Mouse (Mus musculus) small intestine, adult 2 months (tissue): ENCODE measurements around the gene Agap1.

Experiments
- CTCF ChIP-seq: fragments of 200-500 bp; IDR thresholded peaks from 2 replicates; pipeline ENCODE4 v1.5.1; 2012; ENCODE audit warnings: low read depth, mild to moderate bottlenecking, control low read depth, inconsistent platforms, low read length, moderate library complexity, mixed read lengths; ENCODE audit not compliant: insufficient replicate concordance, insufficient read length; ENCODE audit errors: extremely low read depth
- POLR2A ChIP-seq: fragments of 200-500 bp; IDR thresholded peaks from 2 replicates; pipeline ENCODE4 v1.6.1; 2012; ENCODE audit warnings: low read depth, mild to moderate bottlenecking, control low read depth, inconsistent platforms, low read length, moderate library complexity

DNA sequence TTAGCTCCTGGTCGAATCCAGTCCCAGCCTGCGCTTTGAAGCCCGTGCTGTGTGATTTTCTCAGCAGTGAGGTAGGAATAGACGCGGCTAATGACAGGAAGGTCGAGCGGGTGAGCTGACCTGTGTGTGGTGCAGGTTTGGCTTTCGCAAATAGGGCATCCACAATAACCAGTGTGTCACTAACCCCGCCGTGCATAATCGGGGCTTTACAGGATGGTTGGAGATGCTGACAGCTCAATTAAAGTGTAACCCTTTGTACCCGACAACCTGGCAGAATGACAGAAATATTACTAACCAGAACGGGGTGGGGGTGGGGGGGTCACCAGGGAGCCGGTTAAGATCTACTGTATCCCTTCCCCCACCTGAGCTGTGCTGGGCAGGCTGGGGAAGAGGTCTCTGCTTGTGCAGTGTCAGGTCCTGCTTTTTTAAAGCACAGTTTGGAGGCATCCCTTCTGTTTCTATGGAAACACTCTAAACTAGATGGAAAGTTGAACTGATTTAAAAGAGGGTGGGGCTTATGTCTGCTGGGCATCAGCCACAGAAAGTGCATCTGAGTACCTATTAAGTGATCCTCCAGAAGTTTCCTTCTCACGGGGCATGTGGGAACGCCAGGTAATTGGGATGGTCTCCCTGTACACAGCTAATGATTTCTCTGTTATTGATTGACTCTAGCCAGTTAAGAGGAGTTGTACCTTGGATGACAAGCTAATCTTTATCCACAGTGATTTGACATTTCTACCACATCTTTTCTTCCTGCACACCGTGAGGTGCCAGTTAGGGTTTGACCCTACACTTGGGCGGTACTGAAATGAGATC is 259.8 kb downstream of the Agap1 start:
- TF ChIP-seq POLR2A: no peak
- no peak for TF ChIP-seq CTCF
